Mouse (Mus musculus): ENCODE results near the gene Lipc. TPM values are rescaled to one million over a fixed set of nuclear protein-coding genes. Genes with fewer than 3 reads are reported as not detected.

Gene Lipc
- polyA plus RNA-seq, 1 experiment from 2014 or later, result 0.21 TPM

- Histone ChIP-seq H3K4me3 (no peak overlapping the region), H3K9ac (no peak overlapping the region), H3K27ac (replicated peaks) (no peak overlapping the region), H3K4me1 (no peaks in the 10 kb centered on the region), H3K36me3 (peaks cover 55% of the 10 kb centered on the region), H3K9me3 (no peaks in the 10 kb centered on the region), H3K4me2 (no peak overlapping the region), H3K27me3 (replicated peaks) (no peaks in the 10 kb centered on the region)
- no peak for ATAC-seq (ENCODE audit: extremely low read depth, insufficient number of reproducible peaks, low FRiP score, low TSS enrichment)
- 90% methylated on average over 3 of the region's 3 CpGs for WGBS
Measured at GRCm38 (mm10) chr9:70751504-70752222, 200.4 kb downstream of the Lipc start.

Small RNA genes within 50 kb of the gene (microRNA-seq; reads per million reads assigned to microRNA genes)
- gene Gm25149, result not detected

Other genes starting within 250 kb of the Lipc start
- 0.39 and 0.42 TPM in 2 replicates for gene Aqp9, start 216.5 kb upstream of the Lipc start, polyA plus RNA-seq (2015; fragmentation: Nextera tagmentation; extraction: Ambion mirVana)

Data from heart, embryonic 13.5 days (tissue).